Mouse (Mus musculus): ENCODE data around the gene Aunip. TPM values are rescaled to one million over a fixed set of nuclear protein-coding genes. Genes with fewer than 3 reads are reported as not detected.
"Not testable (repeated sequence)": the region's sequence is repeated elsewhere in the genome, so short reads cannot be mapped to it uniquely, and the experiment has no call there.

Gene Aunip
- total RNA-seq, 1 experiment from 2014 or later, result 3.4 TPM

DNA sequence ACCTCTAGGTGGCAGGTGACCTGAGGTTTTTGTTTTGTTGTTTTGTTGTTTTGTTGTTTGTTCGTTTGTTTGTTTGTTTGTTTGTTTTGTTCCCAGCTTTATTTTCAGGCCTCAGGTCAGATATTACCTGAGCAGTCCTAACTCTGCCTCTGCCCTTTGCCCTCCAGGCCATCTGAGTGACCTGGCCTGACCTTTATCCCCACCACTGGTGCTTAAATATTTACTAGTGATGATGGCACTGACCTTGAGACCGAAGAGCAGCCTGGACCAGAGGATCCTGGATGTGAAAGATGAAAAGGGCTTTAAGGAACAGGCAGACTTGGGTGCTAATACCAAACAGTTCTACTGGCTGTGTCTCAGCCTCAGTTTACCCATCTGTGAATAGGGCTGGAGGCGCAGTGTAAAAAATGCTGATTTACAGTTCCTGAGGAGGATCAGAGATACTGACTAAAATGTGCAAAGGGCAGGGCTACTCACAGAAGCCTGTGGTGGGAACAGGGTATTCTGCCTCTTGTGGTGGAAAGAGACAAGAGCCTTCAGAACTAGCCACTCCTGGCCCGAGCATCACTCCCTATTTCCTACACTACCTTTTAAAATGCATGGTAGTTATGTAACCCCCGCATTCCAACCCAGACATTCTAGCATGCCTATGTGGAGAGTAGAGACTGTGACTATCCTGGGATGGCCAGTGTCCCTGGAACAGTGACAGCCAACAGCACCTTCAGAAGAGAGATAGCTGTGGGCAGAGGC, 25.5 kb upstream of the Aunip start:
- no peak for DNase-seq

GRCm38 (mm10) chr4:134488211-134488610, 22.6 kb upstream of the Aunip start:
- DNase-seq, result no peak

DNA sequence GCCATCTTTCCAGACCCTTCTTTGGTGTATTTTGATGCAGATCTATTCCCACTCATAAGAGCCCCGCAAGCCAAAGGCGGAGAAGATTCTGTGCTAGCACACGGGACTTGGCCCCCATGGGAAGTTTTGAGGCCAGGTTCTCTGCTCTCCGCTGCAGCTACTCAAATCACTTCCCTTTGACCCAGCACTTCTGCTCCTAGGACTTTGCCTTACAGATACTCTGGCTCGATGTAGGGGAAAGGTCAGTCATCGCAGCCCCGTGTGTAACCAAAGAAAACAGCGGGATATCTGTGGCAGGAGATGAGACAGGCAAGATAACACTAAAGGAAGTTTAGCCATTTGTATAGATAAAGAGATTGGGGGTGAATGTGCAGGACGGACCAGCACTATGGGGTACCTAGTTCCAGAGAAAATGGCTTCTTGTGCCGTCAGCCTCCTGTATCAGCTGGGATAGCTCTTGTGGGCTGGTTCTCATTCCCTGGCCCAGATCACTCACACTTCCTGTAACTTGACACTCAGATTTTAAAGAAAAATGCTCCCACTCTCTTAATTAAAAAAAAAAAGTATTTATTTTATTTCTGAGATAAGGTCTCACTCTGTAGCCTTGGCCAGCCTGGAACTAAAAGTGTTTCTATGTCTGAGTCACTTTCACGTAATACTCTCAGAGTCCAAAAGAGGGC, 20.7 kb upstream of the Aunip start:
- DNase-seq, result no peak

DNA sequence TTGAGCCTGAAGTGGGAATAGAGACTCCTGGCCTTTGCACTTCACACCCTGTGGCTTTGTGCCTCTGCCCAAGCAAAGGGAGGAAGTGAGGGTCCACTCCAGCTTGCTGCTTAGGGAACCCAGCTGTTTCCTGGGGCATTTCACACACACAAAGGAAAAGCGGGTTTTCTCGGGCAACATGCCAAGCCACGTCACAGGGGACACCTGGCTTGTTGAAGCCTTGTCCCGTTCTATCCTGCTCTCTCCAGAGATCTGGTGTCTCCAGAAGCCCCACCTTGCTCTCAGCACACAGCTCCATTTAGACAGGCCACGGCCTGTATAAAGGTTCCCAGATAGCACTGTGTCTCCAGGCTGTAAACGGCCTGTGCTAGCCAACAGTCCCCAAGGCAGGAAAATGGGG, 19.1 kb upstream of the Aunip start:
- DNase-seq, result no peak

DNA sequence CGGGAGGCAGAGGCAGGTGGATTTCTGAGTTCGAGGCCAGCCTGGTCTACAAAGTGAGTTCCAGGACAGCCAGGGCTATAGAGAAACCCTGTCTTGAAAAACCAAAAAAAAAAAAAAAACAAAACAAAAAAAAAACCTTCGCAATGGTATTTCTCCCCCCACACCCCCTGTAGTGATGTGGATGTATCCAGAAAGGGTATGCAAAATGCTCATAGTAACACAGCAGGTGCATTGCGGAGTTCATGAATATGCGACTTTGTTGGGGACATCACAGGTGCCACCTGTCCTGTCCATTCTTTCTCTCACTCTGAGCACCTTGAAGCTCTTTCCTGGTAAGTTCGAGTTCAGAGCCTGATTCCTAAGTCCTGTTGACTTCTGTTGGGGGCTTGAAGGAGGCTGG, 16.6 kb upstream of the Aunip start:
- DNase-seq, result not testable (repeated sequence)

GRCm38 (mm10) chr4:134494780-134495545, 15.8 kb upstream of the Aunip start:
- DNase-seq, result peak; percentile 50

- no peak for DNase-seq
Measured at GRCm38 (mm10) chr4:134495546-134495923, 15.3 kb upstream of the Aunip start.

DNA sequence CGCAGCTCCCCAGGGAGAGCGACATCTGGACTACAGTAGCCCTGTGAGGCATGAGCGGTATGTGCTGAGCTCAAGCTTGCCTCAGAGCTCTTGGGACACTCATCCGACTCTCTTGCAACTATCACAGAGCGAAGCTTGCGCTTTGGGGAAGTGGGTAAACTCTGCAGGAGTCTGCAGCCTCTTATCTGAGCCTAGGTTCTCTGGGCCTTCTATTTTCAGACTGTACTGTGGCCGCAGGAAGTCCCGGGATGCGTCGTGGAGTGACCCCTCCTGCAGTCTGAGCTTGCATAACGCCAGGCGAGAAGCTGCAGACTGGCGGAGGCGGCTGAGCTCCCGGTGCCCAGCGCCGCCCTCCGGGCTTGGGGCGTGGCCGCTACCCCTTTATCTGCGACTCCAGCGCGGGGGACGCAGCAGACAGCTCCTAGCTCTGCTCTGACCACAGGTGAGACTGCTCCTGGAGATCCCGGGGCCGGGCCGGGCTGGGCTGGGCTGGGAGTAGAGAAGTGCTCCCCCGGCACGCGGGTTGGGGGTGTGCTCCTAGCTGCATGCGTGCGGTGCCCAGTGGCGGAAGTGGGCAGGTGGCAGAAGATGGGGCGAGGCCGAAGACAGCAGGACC, 14.1 kb upstream of the Aunip start, which contains the start of gene Paqr7:
Paqr7 (plus strand) TSS at position 103 of the 616 bp plus-strand sequence.
- DNase-seq, result peak; percentile 87

GRCm38 (mm10) chr4:134497223-134497622, 13.6 kb upstream of the Aunip start:
- no peak for DNase-seq

DNA sequence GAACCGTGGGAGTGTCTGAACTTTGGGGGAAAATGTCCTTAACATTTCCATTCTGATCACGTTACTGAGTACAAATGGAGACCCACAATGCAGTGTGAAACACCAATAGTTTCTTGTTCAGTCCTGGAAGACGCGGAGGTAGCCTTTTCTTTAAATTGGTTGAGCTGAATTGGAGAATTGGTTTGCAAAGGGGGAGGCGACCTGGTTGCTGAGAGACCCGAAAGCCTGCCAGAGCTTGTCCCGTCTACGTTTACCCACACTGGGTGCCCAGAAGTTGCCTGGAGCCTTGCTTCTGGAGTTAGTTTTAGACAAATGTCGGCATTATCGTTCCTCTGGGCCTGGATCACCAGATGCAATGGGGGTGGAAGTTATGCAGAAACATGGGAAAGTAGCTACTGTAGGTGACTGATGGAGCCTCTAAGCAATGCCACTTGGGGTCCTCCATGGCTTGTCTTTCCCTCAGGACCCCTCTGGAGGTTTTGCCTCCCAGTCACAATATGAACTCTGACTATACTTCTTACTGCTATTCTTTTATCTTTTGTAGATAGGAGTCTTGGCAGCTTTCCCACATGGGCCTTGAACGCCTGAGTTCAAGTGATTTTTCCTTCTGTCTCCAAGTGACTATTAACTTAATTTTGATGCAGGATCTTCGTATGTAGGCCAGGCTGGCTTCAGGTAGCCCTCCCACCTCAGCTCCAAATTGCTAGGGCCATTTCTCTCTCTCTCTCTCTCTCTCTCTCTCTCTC, 12.6 kb upstream of the Aunip start:
- DNase-seq, result peak; percentile 55

DNA sequence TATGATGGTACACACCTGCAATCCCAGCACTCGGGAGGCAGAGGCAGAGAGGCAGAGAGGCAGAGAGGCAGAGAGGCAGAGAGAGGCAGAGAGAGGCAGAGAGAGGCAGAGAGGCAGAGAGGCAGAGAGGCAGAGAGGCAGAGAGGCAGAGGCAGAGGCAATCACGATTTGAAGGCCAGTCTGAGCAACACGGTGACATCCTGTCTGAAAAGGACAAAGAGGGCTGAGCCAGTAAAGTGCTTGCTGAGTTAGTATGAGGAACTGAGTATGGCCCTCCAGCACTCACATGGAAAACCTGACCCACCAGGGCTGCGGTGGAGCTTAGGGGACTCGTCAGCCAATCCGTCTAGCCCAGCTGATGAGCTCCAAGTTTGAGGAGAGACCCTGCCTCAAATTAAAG, 11.8 kb upstream of the Aunip start:
- not testable (repeated sequence) for DNase-seq

GRCm38 (mm10) chr4:134501095-134501494, 9.7 kb upstream of the Aunip start:
- no peak for DNase-seq

- DNase-seq, result no peak
Measured at GRCm38 (mm10) chr4:134503686-134504357, 7.0 kb upstream of the Aunip start.

DNA sequence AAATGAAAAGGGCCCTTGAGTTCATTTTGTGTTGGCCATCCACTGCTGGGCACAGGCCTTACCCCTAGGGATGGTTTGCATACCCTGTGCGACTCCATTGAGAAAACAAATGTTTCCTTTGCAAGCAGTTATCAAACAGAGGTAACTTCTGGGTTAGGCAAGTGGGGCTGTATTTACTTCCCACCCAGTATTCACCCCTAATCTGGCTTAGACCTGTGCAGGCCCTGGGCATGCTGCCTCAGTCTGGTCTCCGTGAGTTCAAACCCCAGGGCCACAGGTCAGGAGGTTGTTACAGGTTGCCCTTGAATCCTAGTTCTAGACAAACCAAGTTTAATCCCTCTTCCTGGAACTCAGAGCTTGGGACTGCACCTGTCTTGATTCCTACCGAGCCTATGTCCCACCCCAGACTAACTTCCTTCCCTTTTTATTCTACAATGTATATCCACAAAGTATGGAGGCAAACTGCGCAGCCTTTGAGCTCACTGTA, 5.5 kb upstream of the Aunip start:
- DNase-seq, result no peak

GRCm38 (mm10) chr4:134505966-134506594, 4.7 kb upstream of the Aunip start:
- no peak for DNase-seq

- no peak for DNase-seq
Measured at GRCm38 (mm10) chr4:134506713-134507112, 4.1 kb upstream of the Aunip start.

GRCm38 (mm10) chr4:134510396-134510795, 403 bp upstream of the Aunip start:
- DNase-seq, result no peak

DNA sequence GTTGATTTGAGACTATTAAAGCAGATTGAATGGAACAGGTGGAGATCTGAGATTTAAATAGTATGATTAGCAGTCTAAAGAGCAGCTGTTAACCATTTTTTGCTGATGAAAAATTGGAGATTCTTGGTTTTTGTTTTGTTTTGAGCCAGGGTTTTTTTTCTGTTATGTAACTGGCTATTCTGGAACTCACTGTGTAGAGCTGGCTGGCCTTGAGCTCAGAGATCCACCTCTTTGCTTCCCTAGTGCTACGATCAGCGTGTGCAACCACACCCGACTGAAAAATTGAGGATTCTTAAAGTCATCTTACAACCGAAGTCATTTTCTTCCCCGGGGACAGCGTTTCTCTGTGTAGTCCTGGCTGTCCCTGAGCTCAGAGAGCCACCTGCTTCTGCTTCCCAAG, 931 bp downstream of the Aunip start:
- DNase-seq, result no peak

DNA sequence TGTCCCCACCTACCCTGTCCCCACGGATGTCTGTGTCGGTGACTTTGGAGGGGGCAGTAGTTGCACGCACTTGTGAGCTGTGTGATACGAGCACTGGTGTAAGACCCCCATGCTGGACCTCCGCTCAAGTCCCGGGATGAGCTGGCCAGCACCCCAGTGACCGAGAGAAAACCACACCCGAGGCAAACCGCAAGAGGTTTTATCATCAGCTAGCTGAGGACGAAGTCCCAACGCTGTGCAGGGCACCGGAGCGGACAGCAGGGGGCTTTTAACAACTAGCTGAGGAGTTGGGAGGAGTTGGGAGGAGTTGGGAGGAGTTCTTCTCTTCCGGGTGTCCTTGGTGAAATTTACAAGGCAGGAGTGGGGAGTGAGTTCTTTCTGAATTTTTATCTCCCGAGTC, 2.0 kb downstream of the Aunip start:
- DNase-seq, result peak; percentile 78

GRCm38 (mm10) chr4:134514309-134514930, 3.6 kb downstream of the Aunip start:
- DNase-seq, result no peak

Measured in adrenal gland, postnatal 25 days (tissue).